Mouse (Mus musculus) forebrain, postnatal 0 days (tissue): ENCODE measurements around the gene Nit1. TPM values are rescaled to one million over a fixed set of nuclear protein-coding genes. Genes with fewer than 3 reads are reported as not detected.

ENCODE experiments used
- ATAC-seq: fragments of 200-750 bp; cut with Nextera tagmentation; 2 replicates; pipeline ENCODE4 v1.8.0; 2017; ENCODE audit warnings: mild to moderate bottlenecking, moderate library complexity
- DNase-seq: peaks from one replicate; pipeline ENCODE4 v3.0.0-alpha.2; 2015
- H3K27ac ChIP-seq: fragments of 300-500 bp; sonication (generic); 2 replicates; pipeline ENCODE4 v1.5.1; 2014; ENCODE audit warnings: low read depth, mild to moderate bottlenecking, antibody characterized with exemption, low read length, moderate library complexity, mixed read lengths
- H3K27me3 ChIP-seq: fragments of 300-500 bp; sonication (generic); 2 replicates; pipeline ENCODE4 v1.6.1; 2014; ENCODE audit warnings: mild to moderate bottlenecking, low read length, mixed read lengths; ENCODE audit not compliant: insufficient read depth
- H3K36me3 ChIP-seq: fragments of 300-500 bp; sonication (generic); 2 replicates; pipeline ENCODE4 v1.6.1; 2014; ENCODE audit warnings: mild to moderate bottlenecking, moderate library complexity; ENCODE audit not compliant: insufficient read depth
- H3K4me1 ChIP-seq: fragments of 300-500 bp; sonication (generic); 2 replicates; pipeline ENCODE4 v1.6.1; 2014; ENCODE audit warnings: antibody characterized with exemption; ENCODE audit not compliant: insufficient read depth
- H3K4me2 ChIP-seq: fragments of 300-500 bp; sonication (generic); 2 replicates; pipeline ENCODE4 v1.6.1; 2014; ENCODE audit warnings: low read depth, mild to moderate bottlenecking, moderate library complexity
- H3K4me3 ChIP-seq: fragments of 300-500 bp; sonication (generic); 2 replicates; pipeline ENCODE4 v1.5.1; 2014; ENCODE audit warnings: low read depth, low read length, mixed read lengths
- H3K9ac ChIP-seq: fragments of 300-500 bp; sonication (generic); 2 replicates; pipeline ENCODE4 v1.6.1; 2014; ENCODE audit warnings: mild to moderate bottlenecking
- H3K9me3 ChIP-seq: fragments of 300-500 bp; sonication (generic); 2 replicates; pipeline ENCODE4 v1.6.1; 2016; ENCODE audit warnings: low read length
- CTCF ChIP-seq: sonication (generic); IDR thresholded peaks from 2 replicates; pipeline ENCODE4 v1.5.1; 2016; ENCODE audit warnings: antibody characterized with exemption, control low read depth, low read depth
- WGBS: fragments of 180-500 bp; shearing (Covaris S2); extraction: QIAGEN DNeasy Blood & Tissue Kit; methylation state at CpG from one replicate; pipeline ENCODE4 v1.1.7; 2014; 5-methylcytosine and 5-hydroxymethylcytosine counted together
- polyA plus RNA-seq: library from polyadenylated mRNA; unstranded; fragments of >200 nt; fragmentation: Nextera tagmentation; extraction: Ambion mirVana; gene quantifications from 2 replicates; pipeline ENCODE4 v1.2.1, GENCODE M21; 2015
- total RNA-seq: library from RNA; depleted of rRNA; stranded (reverse); fragments of >200 nt; gene quantifications from 2 replicates; pipeline ENCODE4 v1.2.3, GENCODE M21; 2014; rRNA removed

Gene Nit1
- 44.9 and 47.6 TPM in 2 replicates for total RNA-seq
- 42.1 and 48.1 TPM in 2 replicates for polyA plus RNA-seq

GRCm38 (mm10) chr1:171345225-171346094, at the start of gene Nit1, which contains the start of gene Pfdn2:
Nit1 (minus strand) TSS chr1:171345646.
Pfdn2 (plus strand) TSS chr1:171345670.
- Histone ChIP-seq H3K4me1 (peaks cover 16% of the 10 kb centered on the region), H3K9me3 (peaks cover 7% of the 10 kb centered on the region; the same call in 1 of the 2 replicates), H3K4me2 (peak within 1 kb of the TSS; percentile 68), H3K4me3 (peak within 1 kb of the TSS; percentile 93), H3K27ac (peak within 1 kb of the TSS; percentile 69), H3K9ac (peak within 1 kb of the TSS; percentile 77), H3K36me3 (peaks cover 33% of the 10 kb centered on the region), H3K27me3 (no peaks in the 10 kb centered on the region)
- no peak for TF ChIP-seq CTCF
- peak; percentile 94 for DNase-seq
- ATAC-seq = peak; percentile 98
- 1% methylated on average over 52 of the region's 53 CpGs for WGBS

GRCm38 (mm10) chr1:171390101-171390500, 44.7 kb upstream of the Nit1 start:
- Histone ChIP-seq H3K9ac (no peak overlapping the region), H3K9me3 (no peaks in the 10 kb centered on the region), H3K4me3 (no peak overlapping the region), H3K27ac (no peak overlapping the region), H3K4me1 (no peaks in the 10 kb centered on the region), H3K36me3 (no peaks in the 10 kb centered on the region), H3K27me3 (no peaks in the 10 kb centered on the region), H3K4me2 (no peak overlapping the region)
- no peak for TF ChIP-seq CTCF
- DNase-seq = no peak
- 81% methylated on average over 4 of the region's 4 CpGs for WGBS
- no peak for ATAC-seq

- ATAC-seq (no peak), DNase-seq (no peak)
- Histone ChIP-seq H3K27me3 (no peaks in the 10 kb centered on the region), H3K4me2 (no peak within 1 kb of the TSS), H3K9ac (no peak within 1 kb of the TSS), H3K9me3 (no peaks in the 10 kb centered on the region), H3K27ac (no peak within 1 kb of the TSS), H3K4me1 (no peaks in the 10 kb centered on the region), H3K4me3 (no peak within 1 kb of the TSS), H3K36me3 (no peaks in the 10 kb centered on the region)
- no peak for TF ChIP-seq CTCF
- WGBS = 84% methylated on average over 15 of the region's 15 CpGs
Observed at GRCm38 (mm10) chr1:171388376-171389102, 43.1 kb upstream of the Nit1 start, which contains the start of gene Arhgap30. Arhgap30 (plus strand) TSS chr1:171388954.

GRCm38 (mm10) chr1:171387099-171387498, 41.7 kb upstream of the Nit1 start:
- DNase-seq (peak; percentile 29), ATAC-seq (no peak)
- H3K4me3 ChIP-seq = no peak overlapping the region
- H3K4me2 ChIP-seq = no peak overlapping the region
- H3K27ac ChIP-seq = no peak overlapping the region
- no peaks in the 10 kb centered on the region for H3K36me3 ChIP-seq
- no peaks in the 10 kb centered on the region for H3K9me3 ChIP-seq
- no peaks in the 10 kb centered on the region for H3K4me1 ChIP-seq
- no peak overlapping the region for H3K9ac ChIP-seq
- 25% methylated on average over 6 of the region's 6 CpGs for WGBS
- TF ChIP-seq CTCF = peak; percentile 52; the same call in 1 of the 2 replicates
- H3K27me3 ChIP-seq = no peaks in the 10 kb centered on the region

- no peak overlapping the region for H3K4me3 ChIP-seq
- no peaks in the 10 kb centered on the region for H3K9me3 ChIP-seq
- no peaks in the 10 kb centered on the region for H3K27me3 ChIP-seq
- H3K9ac ChIP-seq = no peak overlapping the region
- no peak; the same call in 1 of the 2 replicates for TF ChIP-seq CTCF
- no peak for DNase-seq
- H3K27ac ChIP-seq = no peak overlapping the region
- H3K36me3 ChIP-seq = no peaks in the 10 kb centered on the region
- no peak overlapping the region for H3K4me2 ChIP-seq
- no peak for ATAC-seq
- no peaks in the 10 kb centered on the region for H3K4me1 ChIP-seq
- 68% methylated on average over 9 of the region's 9 CpGs for WGBS
Observed at GRCm38 (mm10) chr1:171385171-171385570, 39.7 kb upstream of the Nit1 start.

GRCm38 (mm10) chr1:171384361-171384760, 38.9 kb upstream of the Nit1 start:
- no peak for DNase-seq
- Histone ChIP-seq H3K4me3 (no peak overlapping the region), H3K9me3 (no peaks in the 10 kb centered on the region), H3K36me3 (no peaks in the 10 kb centered on the region), H3K27me3 (no peaks in the 10 kb centered on the region), H3K4me2 (no peak overlapping the region), H3K4me1 (no peaks in the 10 kb centered on the region), H3K27ac (no peak overlapping the region), H3K9ac (no peak overlapping the region)
- WGBS = 64% methylated on average over 9 of the region's 9 CpGs
- ATAC-seq = no peak
- no peak for TF ChIP-seq CTCF
